Mouse (Mus musculus) brain, adult 10 weeks (tissue): ENCODE results near the gene Aes. TPM values are rescaled to one million over a fixed set of nuclear protein-coding genes. Genes with fewer than 3 reads are reported as not detected.

Source experiments
- polyA plus RNA-seq: library from polyadenylated mRNA; stranded (reverse); fragments of 350-450 nt; fragmentation: Illumina TruSeq; extraction: RNeasy Lipid Tissue Mini Kit (QIAGEN cat#74804); gene quantifications from one replicate; pipeline ENCODE4 v1.2.3, GENCODE M21; 2015; ENCODE audit warnings: low read depth, low replicate concordance

Gene Aes
- polyA plus RNA-seq, result 686 TPM

DNA sequence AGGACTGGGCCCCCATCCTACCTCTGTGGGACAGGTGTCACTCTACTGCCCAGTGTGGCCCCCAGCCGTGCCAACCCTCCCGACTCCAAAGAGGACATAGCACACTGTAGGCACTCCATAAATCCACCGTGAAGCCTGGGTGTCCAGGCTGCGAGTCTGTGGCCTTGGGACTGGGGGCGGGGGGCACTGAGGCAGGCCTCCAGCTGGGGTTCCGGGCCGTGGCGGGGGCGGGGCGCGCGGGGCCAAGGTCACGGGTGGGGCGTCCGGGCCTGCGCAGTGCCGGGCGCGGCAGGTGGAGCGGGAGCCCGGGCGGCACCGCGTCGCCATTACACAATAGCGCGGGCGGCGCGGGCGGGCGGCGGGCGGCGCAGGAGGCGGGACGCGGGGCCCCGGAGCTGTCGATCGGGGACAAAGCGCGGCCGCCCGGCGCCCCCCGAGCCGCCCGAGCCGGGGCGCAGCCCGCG lies at the start of gene Aes:
Gene Aes, plus strand, starts transcription at position 326 of the 464 bp plus-strand sequence.

DNA sequence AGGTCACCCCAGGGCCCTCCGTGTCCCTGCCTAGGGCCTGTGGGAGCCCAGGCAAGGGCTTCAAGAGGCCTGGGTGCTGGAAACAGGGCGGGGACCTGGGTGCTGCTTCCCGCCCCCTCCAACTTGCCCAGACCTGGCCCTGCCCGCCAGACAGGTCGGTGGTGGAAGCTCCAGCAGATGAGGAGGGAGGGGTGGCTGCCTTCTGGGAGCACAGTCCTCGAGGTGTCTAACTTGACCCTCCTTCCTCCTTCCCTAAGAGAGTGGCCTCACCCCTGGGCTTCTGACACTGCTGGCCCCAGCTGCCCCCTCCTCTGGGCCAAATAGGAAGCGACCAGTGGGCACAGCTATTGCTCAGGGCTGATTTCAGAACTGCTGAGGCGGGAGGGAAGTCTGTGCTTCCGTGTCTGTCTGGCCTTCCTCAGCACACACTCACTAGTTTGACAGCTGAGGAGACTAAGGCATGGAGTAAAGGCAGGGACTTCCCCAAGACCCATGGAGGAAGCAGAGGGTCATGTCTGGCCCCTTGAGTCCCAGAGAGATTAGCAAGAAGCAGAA lies 35.2 kb upstream of the Aes start, which contains the start of gene Gna15:
Gene Gna15, minus strand, starts transcription at position 175 of the 555 bp plus-strand sequence.

DNA sequence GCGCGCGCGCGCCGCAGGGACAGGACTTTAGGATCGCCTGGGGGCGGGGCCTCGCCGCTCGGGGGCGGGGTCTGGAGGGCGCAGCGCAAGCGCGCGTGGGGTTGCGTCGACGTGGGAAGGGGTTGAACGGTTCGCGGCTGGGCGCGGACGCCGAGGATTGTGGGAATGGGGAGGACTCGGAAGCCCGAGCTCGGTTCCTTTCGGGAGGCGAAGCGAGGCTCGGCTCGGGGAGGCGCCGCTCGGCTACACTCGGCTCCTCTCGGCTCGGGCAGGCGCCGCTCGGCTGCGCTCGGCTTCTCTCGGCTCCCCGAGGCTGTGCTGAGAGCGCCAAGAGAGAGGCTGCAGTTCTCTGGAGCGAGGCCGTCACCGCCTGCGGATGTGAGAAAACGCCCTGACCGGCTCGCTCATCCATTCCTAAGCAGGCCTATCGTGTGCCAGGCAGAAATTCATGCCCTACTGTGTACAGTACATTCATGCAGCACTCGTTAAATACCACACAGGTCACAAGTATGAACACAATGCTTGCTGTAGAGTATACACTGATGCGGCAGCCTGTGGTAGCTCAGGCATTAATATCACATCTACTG lies 14.0 kb upstream of the Aes start, which contains the start of gene Gna11:
Gene Gna11, minus strand, starts transcription at position 30 of the 587 bp plus-strand sequence.

DNA sequence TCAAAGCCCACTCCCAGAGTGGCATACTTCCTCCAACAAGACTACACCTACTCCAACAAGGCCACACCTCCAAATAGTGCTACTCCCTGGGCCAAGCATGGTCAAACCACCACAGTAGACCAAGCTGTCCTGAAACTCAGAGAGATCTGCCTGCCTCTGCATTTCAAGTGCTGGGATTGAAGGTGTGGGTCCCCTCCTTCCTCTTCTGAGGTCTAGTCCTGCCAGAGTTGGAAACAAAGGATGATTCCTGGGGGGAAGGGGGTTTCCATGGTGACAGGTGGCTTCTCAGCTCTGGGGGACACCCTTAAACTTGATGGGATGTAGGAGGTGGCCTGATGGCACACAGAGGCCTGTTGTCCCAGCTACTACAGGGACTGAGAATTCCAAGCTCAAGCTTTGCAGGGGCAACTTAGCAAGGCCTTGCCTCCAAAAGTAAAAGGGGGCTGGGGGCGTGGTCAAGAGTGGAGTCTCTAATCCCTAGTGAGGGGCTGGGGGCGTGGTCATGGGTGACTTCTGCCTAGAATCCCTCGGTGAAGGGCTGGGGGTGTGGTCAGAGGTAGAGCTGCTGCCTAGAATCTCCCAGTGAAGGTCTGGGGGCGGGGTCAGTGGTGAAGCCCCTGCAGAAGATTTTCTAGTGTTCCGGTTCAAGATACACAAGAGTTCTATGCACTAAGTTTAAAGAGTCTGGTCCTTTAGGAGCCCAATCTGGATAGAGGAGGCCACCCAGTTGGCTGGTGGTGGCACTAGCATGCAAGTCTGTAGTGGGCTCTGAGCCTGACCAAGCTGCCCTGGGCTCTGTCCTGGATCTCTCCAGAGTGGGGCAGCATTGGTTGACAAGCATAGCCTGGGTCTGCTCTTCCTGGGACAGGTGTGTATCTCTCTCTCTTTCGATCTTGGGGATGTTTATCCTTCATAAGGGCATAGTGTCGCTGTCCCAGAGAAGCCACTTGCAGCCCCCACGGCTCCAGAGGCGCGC lies 15.1 kb downstream of the Aes start, which contains the start of gene Tle2:
Gene Tle2, plus strand, starts transcription at position 481 of the 976 bp plus-strand sequence.

DNA sequence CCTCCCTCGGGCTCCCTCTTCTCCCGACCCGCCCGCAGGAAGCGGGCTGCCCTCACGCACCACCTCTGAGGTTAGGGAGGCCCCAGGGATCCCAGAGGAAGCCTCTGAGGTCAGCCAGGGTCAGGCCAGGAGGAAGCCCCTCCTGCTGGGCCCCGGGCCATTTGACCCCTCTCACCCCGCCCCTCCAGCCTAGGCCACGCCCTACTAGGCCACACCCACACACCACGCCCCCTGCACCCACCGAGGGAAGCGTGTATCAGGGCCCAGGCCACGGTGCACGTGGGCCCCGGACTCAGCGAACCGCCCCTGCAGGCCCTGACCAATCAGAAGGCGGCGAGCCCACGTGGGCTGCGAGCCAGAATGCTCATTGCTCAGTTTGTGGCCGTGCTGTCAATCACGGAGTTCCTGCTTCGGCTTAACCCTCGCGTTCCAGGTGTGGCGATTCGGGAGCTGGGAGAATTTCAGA lies 41.5 kb downstream of the Aes start, which contains the start of gene Tle6:
Gene Tle6, minus strand, starts transcription at position 336 of the 466 bp plus-strand sequence.

DNA sequence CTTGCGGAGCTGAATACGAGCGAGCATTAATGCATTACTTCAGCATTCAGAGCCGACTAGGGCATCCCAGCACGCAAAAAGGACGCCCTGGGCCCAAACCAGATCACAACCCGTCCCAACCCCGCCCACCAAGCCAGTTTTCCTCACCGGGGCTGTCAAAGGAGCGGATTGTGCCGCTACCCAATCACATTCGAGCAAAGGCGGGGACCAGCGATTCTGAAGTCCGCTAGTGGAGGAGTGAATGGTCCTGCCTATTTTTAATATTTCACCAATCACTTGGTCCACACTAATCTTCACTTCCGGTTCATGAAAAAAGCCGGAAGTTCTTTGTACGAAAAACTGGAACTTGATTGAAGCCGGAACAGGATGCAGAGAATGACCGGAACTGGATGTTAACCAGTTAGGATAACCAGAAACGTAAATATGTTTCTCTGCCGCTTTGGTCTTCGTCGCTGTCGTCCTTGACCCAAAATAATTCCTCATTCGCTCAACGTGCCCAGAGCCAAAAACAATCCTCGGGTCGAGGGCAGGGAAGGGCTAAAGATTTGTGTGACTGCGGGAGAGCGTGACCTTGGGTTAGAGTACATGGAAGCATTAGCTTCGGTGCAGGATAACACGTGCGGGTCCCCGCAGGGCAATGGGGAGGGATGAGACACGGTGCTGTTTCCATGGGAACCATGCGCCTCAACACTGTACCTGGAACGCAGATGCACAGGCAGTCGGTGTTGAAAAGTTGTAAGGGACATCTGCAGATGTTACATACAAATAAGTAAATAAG lies 46.9 kb downstream of the Aes start, which contains the start of gene BC025920:
Gene BC025920, plus strand, starts transcription at position 297 of the 778 bp plus-strand sequence.

Other genes starting within 250 kb of the Aes start
- 18.8 TPM for gene Cactin, start 238.4 kb upstream of the Aes start, polyA plus RNA-seq
- 0.85 TPM for gene Tbxa2r, start 230.8 kb upstream of the Aes start, polyA plus RNA-seq
- gene Gipc3, start 216.2 kb upstream of the Aes start, polyA plus RNA-seq, result 1.2 TPM
- gene Hmg20b, start 209.0 kb upstream of the Aes start, polyA plus RNA-seq, result 24.4 TPM
- gene Mfsd12, start 202.0 kb upstream of the Aes start, polyA plus RNA-seq, result 19.9 TPM
- not detected for gene 4930404N11Rik, start 193.7 kb upstream of the Aes start, polyA plus RNA-seq
- 48.4 TPM for gene Fzr1, start 181.0 kb upstream of the Aes start, polyA plus RNA-seq
- gene Dohh, start 175.1 kb upstream of the Aes start, polyA plus RNA-seq, result 94.1 TPM
- gene Gm48551, start 175.0 kb upstream of the Aes start, polyA plus RNA-seq, result 5.0 TPM
- gene Gm48552, start 170.5 kb upstream of the Aes start, polyA plus RNA-seq, result 3.5 TPM
- 2.5 TPM for gene Smim24, start 166.4 kb upstream of the Aes start, polyA plus RNA-seq
- 52.1 TPM for gene Nfic, start 103.9 kb upstream of the Aes start, polyA plus RNA-seq
- 123 TPM for gene Celf5, start 76.8 kb upstream of the Aes start, polyA plus RNA-seq
- 61.7 TPM for gene Ncln, start 63.1 kb upstream of the Aes start, polyA plus RNA-seq
- gene S1pr4, start 59.4 kb upstream of the Aes start, polyA plus RNA-seq, result 0.61 TPM
- 1.9 TPM for gene Gna15, start 35.3 kb upstream of the Aes start, polyA plus RNA-seq
- 82.4 TPM for gene Gna11, start 14.3 kb upstream of the Aes start, polyA plus RNA-seq
- gene Tle2, start 15.1 kb downstream of the Aes start, polyA plus RNA-seq, result 28.6 TPM
- 9.8 TPM for gene Tle6, start 41.6 kb downstream of the Aes start, polyA plus RNA-seq
- 4.6 TPM for gene BC025920, start 46.8 kb downstream of the Aes start, polyA plus RNA-seq
- gene Sirt6, start 68.3 kb downstream of the Aes start, polyA plus RNA-seq, result 17.1 TPM
- gene Ankrd24, start 69.1 kb downstream of the Aes start, polyA plus RNA-seq, result 56.0 TPM
- gene Gm10778, start 89.6 kb downstream of the Aes start, polyA plus RNA-seq, result 6.6 TPM
- 9.5 TPM for gene Zfp433, start 145.3 kb downstream of the Aes start, polyA plus RNA-seq
- gene Gm3055, start 211.7 kb downstream of the Aes start, polyA plus RNA-seq, result 18.6 TPM